Mouse (Mus musculus) neural tube, embryonic 11.5 days (tissue): ENCODE measurements around the gene Cds1. TPM values are rescaled to one million over a fixed set of nuclear protein-coding genes. Genes with fewer than 3 reads are reported as not detected.

Source experiments
- ATAC-seq: fragments of 200-750 bp; cut with Nextera tagmentation; 2 replicates; pipeline ENCODE4 v1.8.0; 2017; ENCODE audit warnings: moderate number of reproducible peaks, mild to moderate bottlenecking, moderate TSS enrichment, moderate library complexity; ENCODE audit not compliant: insufficient read depth, low FRiP score, low TSS enrichment
- DNase-seq: peaks from one replicate; pipeline ENCODE4 v3.0.0-alpha.2; 2015; ENCODE audit warnings: low spot score
- H3K27ac ChIP-seq: fragments of 300-500 bp; sonication (generic); 2 replicates; pipeline ENCODE4 v1.5.1; 2014; ENCODE audit warnings: low read depth, mild to moderate bottlenecking, low read length
- H3K27me3 ChIP-seq: fragments of 300-500 bp; sonication (generic); 2 replicates; pipeline ENCODE4 v1.6.1; 2014; ENCODE audit warnings: mild to moderate bottlenecking, low read length, mixed read lengths; ENCODE audit not compliant: control insufficient read depth, insufficient read depth
- H3K36me3 ChIP-seq: fragments of 300-500 bp; sonication (generic); 2 replicates; pipeline ENCODE4 v1.6.1; 2014; ENCODE audit warnings: mild to moderate bottlenecking, low read length, moderate library complexity, mixed read lengths; ENCODE audit not compliant: control insufficient read depth, insufficient read depth
- H3K4me1 ChIP-seq: fragments of 300-500 bp; sonication (generic); 2 replicates; pipeline ENCODE4 v1.6.1; 2014; ENCODE audit warnings: low read length, mixed read lengths; ENCODE audit not compliant: control insufficient read depth, insufficient read depth
- H3K4me2 ChIP-seq: fragments of 300-500 bp; sonication (generic); 2 replicates; pipeline ENCODE4 v1.6.1; 2014; ENCODE audit warnings: low read depth, mild to moderate bottlenecking, moderate library complexity
- H3K4me3 ChIP-seq: fragments of 300-500 bp; sonication (generic); 2 replicates; pipeline ENCODE4 v1.5.1; 2014; ENCODE audit warnings: low read depth, low read length
- H3K9ac ChIP-seq: fragments of 300-500 bp; sonication (generic); 2 replicates; pipeline ENCODE4 v1.6.1; 2014; ENCODE audit warnings: mild to moderate bottlenecking, low read length
- H3K9me3 ChIP-seq: fragments of 300-500 bp; sonication (generic); 2 replicates; pipeline ENCODE4 v1.6.1; 2016; ENCODE audit warnings: low read length; ENCODE audit not compliant: control insufficient read depth
- WGBS: fragments of 180-500 bp; shearing (Covaris S2); extraction: QIAGEN DNeasy Blood & Tissue Kit; methylation state at CpG from one replicate; pipeline ENCODE4 v1.1.7; 2014; 5-methylcytosine and 5-hydroxymethylcytosine counted together
- polyA plus RNA-seq: library from polyadenylated mRNA; unstranded; fragments of >200 nt; fragmentation: Nextera tagmentation; extraction: Ambion mirVana; gene quantifications from 2 replicates; pipeline ENCODE4 v1.2.1, GENCODE M21; 2014

The Cds1 gene
- polyA plus RNA-seq, 1 experiment from 2014 or later, result 0.90 TPM

GRCm38 (mm10) chr5:101840476-101840875, 75.5 kb downstream of the Cds1 start:
- Histone ChIP-seq H3K36me3 (peaks cover 21% of the 10 kb centered on the region), H3K4me1 (no peaks in the 10 kb centered on the region), H3K27ac (no peak overlapping the region), H3K9ac (no peak overlapping the region), H3K4me2 (no peak overlapping the region), H3K4me3 (no peak overlapping the region), H3K27me3 (no peaks in the 10 kb centered on the region), H3K9me3 (no peaks in the 10 kb centered on the region)
- no peak for DNase-seq
- no peak for ATAC-seq
- WGBS, result 96% methylated on average over 5 of the region's 5 CpGs

GRCm38 (mm10) chr5:101845011-101845410, 80.1 kb downstream of the Cds1 start:
- no peak for ATAC-seq
- Histone ChIP-seq H3K27me3 (no peaks in the 10 kb centered on the region), H3K9me3 (no peaks in the 10 kb centered on the region), H3K4me3 (no peak overlapping the region), H3K9ac (no peak overlapping the region), H3K27ac (no peak overlapping the region), H3K36me3 (peaks cover 30% of the 10 kb centered on the region), H3K4me2 (no peak overlapping the region), H3K4me1 (no peaks in the 10 kb centered on the region)
- 93% methylated on average over 14 of the region's 14 CpGs for WGBS
- DNase-seq, result no peak

- H3K27ac ChIP-seq, result no peak overlapping the region
- peaks cover 30% of the 10 kb centered on the region for H3K36me3 ChIP-seq
Measured at GRCm38 (mm10) chr5:101845930-101846329, 81.0 kb downstream of the Cds1 start.

GRCm38 (mm10) chr5:101847323-101847722, 82.4 kb downstream of the Cds1 start:
- no peak overlapping the region for H3K9ac ChIP-seq

More at GRCm38 (mm10) chr5:101845930-101846329, 81.0 kb downstream of the Cds1 start:
- no peaks in the 10 kb centered on the region for H3K27me3 ChIP-seq
- no peak overlapping the region for H3K4me2 ChIP-seq
- 95% methylated on average over 8 of the region's 8 CpGs for WGBS
- H3K9ac ChIP-seq, result no peak overlapping the region
- H3K4me3 ChIP-seq, result no peak overlapping the region
- H3K4me1 ChIP-seq, result no peaks in the 10 kb centered on the region
- H3K9me3 ChIP-seq, result no peaks in the 10 kb centered on the region
- ATAC-seq, result no peak
- no peak for DNase-seq

GRCm38 (mm10) chr5:101847762-101848161, 82.8 kb downstream of the Cds1 start:
- Histone ChIP-seq H3K27me3 (no peaks in the 10 kb centered on the region), H3K4me2 (no peak overlapping the region), H3K27ac (no peak overlapping the region), H3K4me3 (no peak overlapping the region), H3K4me1 (no peaks in the 10 kb centered on the region), H3K36me3 (peaks cover 29% of the 10 kb centered on the region), H3K9me3 (no peaks in the 10 kb centered on the region), H3K9ac (no peak overlapping the region)
- DNase-seq, result no peak
- 65% methylated on average over 4 of the region's 4 CpGs for WGBS
- ATAC-seq, result no peak

More at GRCm38 (mm10) chr5:101847323-101847722, 82.4 kb downstream of the Cds1 start:
- Histone ChIP-seq H3K9me3 (no peaks in the 10 kb centered on the region), H3K27ac (no peak overlapping the region), H3K36me3 (peaks cover 30% of the 10 kb centered on the region), H3K27me3 (no peaks in the 10 kb centered on the region), H3K4me1 (no peaks in the 10 kb centered on the region), H3K4me2 (no peak overlapping the region), H3K4me3 (no peak overlapping the region)
- 88% methylated on average over 7 of the region's 7 CpGs for WGBS
- DNase-seq, result no peak
- no peak for ATAC-seq

GRCm38 (mm10) chr5:101851133-101851532, 86.2 kb downstream of the Cds1 start:
- WGBS, result 92% methylated on average over 7 of the region's 7 CpGs
- ATAC-seq (no peak), DNase-seq (no peak)
- Histone ChIP-seq H3K9ac (no peak overlapping the region), H3K4me3 (no peak overlapping the region), H3K27ac (no peak overlapping the region), H3K4me2 (no peak overlapping the region), H3K36me3 (peaks cover 43% of the 10 kb centered on the region), H3K9me3 (no peaks in the 10 kb centered on the region), H3K27me3 (no peaks in the 10 kb centered on the region), H3K4me1 (no peaks in the 10 kb centered on the region)

- DNase-seq, result no peak
- WGBS, result 95% methylated on average over 21 of the region's 21 CpGs
- Histone ChIP-seq H3K9me3 (no peaks in the 10 kb centered on the region), H3K27ac (no peak overlapping the region), H3K4me1 (no peaks in the 10 kb centered on the region), H3K4me2 (no peak overlapping the region), H3K36me3 (peaks cover 38% of the 10 kb centered on the region), H3K27me3 (no peaks in the 10 kb centered on the region), H3K4me3 (no peak overlapping the region), H3K9ac (no peak overlapping the region)
- ATAC-seq, result no peak
Measured at GRCm38 (mm10) chr5:101852116-101852680, 87.3 kb downstream of the Cds1 start.

- Histone ChIP-seq H3K9me3 (no peaks in the 10 kb centered on the region), H3K27ac (no peak overlapping the region), H3K36me3 (peaks cover 33% of the 10 kb centered on the region), H3K27me3 (no peaks in the 10 kb centered on the region), H3K9ac (no peak overlapping the region), H3K4me2 (no peak overlapping the region), H3K4me3 (no peak overlapping the region), H3K4me1 (no peaks in the 10 kb centered on the region)
- WGBS, result 95% methylated on average over 11 of the region's 11 CpGs
- no peak for ATAC-seq
- DNase-seq, result no peak
Measured at GRCm38 (mm10) chr5:101854100-101854499, 89.2 kb downstream of the Cds1 start.

- no peaks in the 10 kb centered on the region for H3K4me1 ChIP-seq
- no peak overlapping the region for H3K27ac ChIP-seq
- no peaks in the 10 kb centered on the region for H3K27me3 ChIP-seq
- H3K36me3 ChIP-seq, result peaks cover 37% of the 10 kb centered on the region
- H3K9ac ChIP-seq, result no peak overlapping the region
- DNase-seq (no peak), ATAC-seq (no peak)
- H3K9me3 ChIP-seq, result no peaks in the 10 kb centered on the region
- H3K4me3 ChIP-seq, result no peak overlapping the region
- 88% methylated on average over 7 of the region's 7 CpGs for WGBS
- H3K4me2 ChIP-seq, result no peak overlapping the region
Measured at GRCm38 (mm10) chr5:101854667-101855066, 89.7 kb downstream of the Cds1 start.
